Mouse (Mus musculus): ENCODE data around the gene 4930470P17Rik. TPM values are rescaled to one million over a fixed set of nuclear protein-coding genes. Genes with fewer than 3 reads are reported as not detected.

Gene 4930470P17Rik
- total RNA-seq, 2 experiments from 2014 or later, result not detected

Other genes starting within 250 kb of the 4930470P17Rik start
- under 1 TPM; 0.12 to 0.67 TPM for gene Bcas1, start 174.2 kb downstream of the 4930470P17Rik start, total RNA-seq (2021)
- 10 to 100 TPM in 1 of 2 experiments, 1 to 10 TPM in 1; 8.5 to 12.0 TPM for gene Pfdn4, start 105.6 kb downstream of the 4930470P17Rik start, total RNA-seq (2021)
- gene Cyp24a1, start 104.9 kb downstream of the 4930470P17Rik start, total RNA-seq (2021), result not detected
- under 1 TPM; 0.27 to 0.45 TPM for gene Dok5, start 129.8 kb upstream of the 4930470P17Rik start, total RNA-seq (2021)

Measured in heart, postnatal 14 days (tissue).